Mouse (Mus musculus) CH12.LX (cell line): ENCODE measurements around the gene Sox11.

Source experiments
- CHD2 ChIP-seq: IDR thresholded peaks from 2 replicates; pipeline ENCODE4 v1.6.1; 2011; ENCODE audit warnings: low read length, improper control_type of control experiment
- CTCF ChIP-seq, 2 experiments: IDR thresholded peaks in 1 of 2; conservative IDR thresholded peaks in 1 of 2; 2 replicates each; pipeline ENCODE4 v1.5.1; 2011 to 2012; ENCODE audit warnings: low read depth in 2 of 2, low read length in 2 of 2, improper control_type of control experiment in 1 of 2, inconsistent platforms in 1 of 2, mild to moderate bottlenecking in 1 of 2, moderate library complexity in 1 of 2
- EP300 ChIP-seq: IDR thresholded peaks from 2 replicates; pipeline ENCODE4 v1.6.1; 2011; ENCODE audit warnings: low read length, improper control_type of control experiment
- ETS1 ChIP-seq: conservative IDR thresholded peaks from 2 replicates; pipeline ENCODE4 v1.6.1; 2012; ENCODE audit warnings: low read depth, mild to moderate bottlenecking, inconsistent platforms, low read length, improper control_type of control experiment, moderate library complexity
- JUN ChIP-seq: IDR thresholded peaks from 2 replicates; pipeline ENCODE4 v1.6.1; 2011; ENCODE audit warnings: low read depth, mild to moderate bottlenecking, low read length, improper control_type of control experiment, moderate library complexity; ENCODE audit not compliant: insufficient read depth
- KAT2A ChIP-seq: IDR thresholded peaks from 2 replicates; pipeline ENCODE4 v1.6.1; 2012; ENCODE audit warnings: low read length, improper control_type of control experiment, inconsistent platforms; ENCODE audit not compliant: insufficient replicate concordance
- MAFK ChIP-seq: IDR thresholded peaks from 2 replicates; pipeline ENCODE4 v1.6.1; 2011; ENCODE audit warnings: low read length, improper control_type of control experiment; ENCODE audit not compliant: insufficient replicate concordance
- UBTF ChIP-seq: IDR thresholded peaks from 2 replicates; pipeline ENCODE4 v1.6.1; 2012; ENCODE audit warnings: low read depth, mild to moderate bottlenecking, inconsistent platforms, low read length, improper control_type of control experiment, moderate library complexity

DNA sequence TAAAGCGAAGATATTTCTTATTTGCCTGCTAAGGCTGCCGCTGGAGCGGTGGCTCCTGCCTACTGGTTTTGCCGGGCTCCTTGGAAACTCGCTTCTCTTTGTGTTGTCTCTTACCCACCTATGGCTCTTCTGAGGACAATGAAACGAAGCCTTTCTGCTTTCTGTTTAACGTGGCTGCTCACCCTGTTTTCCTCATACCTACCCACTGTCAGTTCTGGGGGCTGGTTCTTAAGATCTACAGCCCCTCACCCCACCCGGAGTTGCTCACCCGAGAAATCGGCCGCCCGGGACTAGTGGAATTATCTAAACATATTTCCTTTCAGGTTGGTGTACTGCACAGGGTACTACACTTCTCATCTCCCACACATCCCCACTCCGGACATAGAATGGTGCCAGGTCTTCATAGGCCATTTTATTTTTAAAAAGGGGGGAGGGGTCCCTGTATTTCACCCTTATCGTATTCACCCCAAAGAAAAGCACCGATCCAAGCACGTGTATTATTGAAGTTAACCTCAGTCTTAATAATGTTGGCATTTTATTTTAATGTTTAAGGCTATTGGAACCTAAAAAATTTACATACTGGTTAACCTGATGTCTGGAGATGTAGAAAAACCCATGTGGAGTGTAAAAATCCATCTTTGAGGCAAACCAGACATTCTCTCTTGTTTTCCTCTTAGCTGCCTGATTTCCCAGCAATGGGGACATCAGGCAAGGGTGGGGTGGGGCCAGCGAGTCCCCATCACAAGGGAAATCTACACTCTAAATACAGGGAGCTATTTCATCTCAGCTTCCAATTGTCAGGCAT lies 1.4 kb upstream of the Sox11 start:
- no peak for TF ChIP-seq CTCF (conservative IDR thresholded peaks at IDR 0.05 in 1 of 2, IDR thresholded peaks at IDR 0.05 in 1 of 2; ENCODE audit: low read depth in 2 of 2, low read length in 2 of 2)
- TF ChIP-seq JUN = no peak
- TF ChIP-seq CHD2 = no peak
- TF ChIP-seq UBTF = no peak
- TF ChIP-seq MAFK = no peak
- TF ChIP-seq KAT2A = no peak
- no peak for TF ChIP-seq EP300
- TF ChIP-seq ETS1 = no peak
